Mouse (Mus musculus) urinary bladder, postnatal 10 days (tissue): ENCODE measurements around the gene P3h3.

Experiments used
- DNase-seq: peaks from one replicate; pipeline ENCODE4 v3.0.0; 2022; ENCODE audit warnings: low spot score

P3h3 gene

GRCm38 (mm10) chr6:124865766-124866362 lies 8.3 kb upstream of the P3h3 start:
- no peak for DNase-seq

DNA sequence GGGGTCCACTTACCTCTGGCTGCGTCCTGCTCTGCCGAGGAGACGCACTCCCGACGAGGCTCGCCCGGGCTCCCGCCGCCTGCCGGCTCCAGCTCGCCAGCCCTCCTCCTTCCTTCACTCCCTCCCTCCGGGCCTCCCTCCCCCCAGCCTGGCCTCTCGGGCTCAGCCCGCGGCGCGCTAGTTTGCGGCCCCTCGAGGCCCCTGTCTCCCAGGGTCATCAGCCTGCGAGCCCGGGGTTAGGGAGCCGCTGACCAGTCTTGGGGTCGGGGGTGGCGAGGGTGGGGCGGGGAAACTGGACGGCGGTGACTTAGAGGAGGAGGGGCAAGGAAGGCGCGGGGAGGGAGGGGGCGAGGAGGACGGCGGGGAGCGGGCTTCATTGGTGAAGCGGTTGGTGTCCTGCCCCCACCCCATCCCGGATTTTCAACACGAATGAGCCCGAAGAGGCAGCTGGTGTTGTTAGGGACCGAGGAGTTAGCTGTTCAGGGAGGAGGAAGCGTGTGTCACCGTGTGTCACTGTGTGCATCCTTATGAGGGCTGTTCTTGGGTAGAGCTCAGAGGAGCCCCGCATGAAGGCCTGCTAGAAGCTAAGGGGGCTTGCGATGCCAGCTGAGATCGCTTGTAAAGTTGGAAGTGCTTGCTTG lies 6.2 kb upstream of the P3h3 start, which contains the start of gene Gpr162:
Gene Gpr162 (minus strand): TSS at position 326 of the 641 bp plus-strand sequence.
- DNase-seq: no peak

GRCm38 (mm10) chr6:124863125-124863657 lies 5.6 kb upstream of the P3h3 start:
- no peak for DNase-seq

DNA sequence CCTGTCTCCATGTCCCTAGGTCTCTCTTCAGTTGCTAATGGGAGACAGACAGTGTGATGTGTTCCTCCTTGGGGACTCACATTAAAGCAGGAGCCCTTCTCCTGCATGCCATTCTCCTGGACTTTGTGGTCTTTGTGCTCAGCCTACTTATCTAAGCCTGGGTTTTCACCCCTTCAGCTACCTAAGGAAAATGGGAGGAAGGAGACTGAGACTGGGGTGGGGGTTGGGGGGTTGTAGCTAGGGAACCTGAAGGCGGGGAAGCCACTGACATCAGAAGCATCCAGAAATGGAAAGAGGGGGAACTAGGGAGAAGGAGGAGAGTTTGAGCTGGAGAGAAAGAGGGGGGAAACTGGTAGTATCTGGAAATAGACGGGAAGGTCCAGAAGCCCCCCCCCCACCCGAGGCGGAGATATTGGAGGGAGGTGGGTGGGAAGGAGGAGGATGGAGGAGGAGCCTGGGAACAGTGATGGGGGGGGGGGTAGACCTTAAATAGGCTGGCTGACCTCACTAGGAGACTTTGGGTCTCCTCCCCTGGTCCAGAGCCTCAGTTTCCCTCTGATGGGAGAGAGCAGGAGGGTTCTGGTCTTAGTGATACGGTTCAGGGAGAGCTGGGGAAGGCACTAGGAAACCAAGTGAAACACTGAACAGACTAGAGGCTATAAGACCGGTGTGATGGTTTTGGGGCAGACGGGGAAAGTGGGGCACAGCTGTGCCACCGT lies 5.0 kb upstream of the P3h3 start:
- no peak for DNase-seq

- DNase-seq: no peak
These were observed 4.2 kb upstream of the P3h3 start for GRCm38 (mm10) chr6:124861802-124862201.

DNA sequence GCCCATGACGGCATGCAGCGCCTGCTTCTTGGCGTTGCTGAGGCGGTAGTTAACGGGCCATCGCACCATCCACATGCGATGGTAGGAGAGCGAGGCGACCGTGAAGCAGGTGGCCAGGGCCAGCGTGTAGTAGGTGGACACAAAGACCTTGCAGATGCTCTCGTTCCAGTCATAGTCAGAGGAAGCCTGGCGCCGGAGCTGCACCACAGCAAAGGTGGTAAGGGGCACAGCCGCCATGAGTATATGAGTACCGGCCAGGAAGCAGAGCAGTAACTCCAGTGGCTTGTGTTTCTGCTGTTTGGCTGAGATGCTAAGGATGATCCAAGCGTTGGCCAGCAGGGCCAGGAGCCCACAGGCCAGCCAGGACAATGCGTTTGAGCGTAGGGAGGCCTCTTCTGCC lies 3.7 kb upstream of the P3h3 start:
- no peak for DNase-seq

GRCm38 (mm10) chr6:124860511-124860910 lies 3.0 kb upstream of the P3h3 start:
- DNase-seq: no peak

DNA sequence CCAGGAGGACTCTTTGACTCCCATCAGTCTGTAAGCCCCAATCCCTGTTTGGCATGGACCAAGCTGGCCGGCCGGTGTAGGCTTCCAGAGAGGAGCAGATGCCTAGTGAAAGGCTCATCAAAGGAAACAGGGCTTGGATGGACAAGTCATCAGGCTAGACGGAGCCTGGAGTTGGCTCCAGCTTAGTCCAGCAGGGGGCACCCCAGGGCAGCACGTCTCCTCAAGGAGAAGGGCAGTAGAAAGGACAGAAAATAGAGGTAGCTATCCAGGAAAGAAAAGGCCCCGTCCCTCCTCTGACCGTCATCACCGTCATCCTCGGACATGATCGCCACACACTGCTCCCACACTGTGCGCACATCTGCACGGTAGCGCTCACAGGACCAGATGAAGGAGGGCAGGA lies 2.2 kb upstream of the P3h3 start:
- peak; percentile 65 for DNase-seq

GRCm38 (mm10) chr6:124858561-124859318 lies 1.2 kb upstream of the P3h3 start:
- DNase-seq: no peak

DNA sequence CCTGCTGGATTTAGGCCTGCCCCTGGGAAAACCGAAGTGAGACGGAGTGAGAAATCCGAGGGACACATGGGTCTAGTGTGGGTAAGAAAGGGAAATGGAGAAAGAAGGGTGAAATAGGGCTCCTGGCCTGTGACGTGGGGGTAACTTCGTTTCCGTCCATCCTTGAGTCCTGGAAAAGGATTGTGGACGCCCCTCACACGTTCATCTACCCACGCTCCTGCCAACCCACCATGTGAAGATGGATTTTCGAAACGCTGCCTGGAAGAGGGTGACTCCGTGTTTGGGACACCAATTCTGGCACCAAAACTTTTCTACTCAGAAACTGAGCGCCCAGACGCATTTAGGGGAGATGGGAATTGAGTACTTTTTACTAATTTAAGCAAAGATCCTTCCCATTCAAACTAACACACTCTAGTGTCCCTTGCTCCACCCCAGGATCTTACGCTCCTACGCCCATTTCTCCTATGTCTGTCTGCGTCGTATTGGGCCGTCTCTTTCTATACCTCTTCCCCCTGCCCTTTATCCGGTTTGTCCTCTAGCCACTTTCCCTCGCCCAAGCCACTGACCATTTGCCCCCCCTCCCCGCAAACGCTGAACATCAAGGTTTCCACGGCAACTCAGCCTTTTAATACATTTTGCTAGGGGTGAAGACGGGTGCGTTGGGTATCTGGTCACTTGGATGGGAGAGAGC lies 433 bp upstream of the P3h3 start:
- no peak for DNase-seq

DNA sequence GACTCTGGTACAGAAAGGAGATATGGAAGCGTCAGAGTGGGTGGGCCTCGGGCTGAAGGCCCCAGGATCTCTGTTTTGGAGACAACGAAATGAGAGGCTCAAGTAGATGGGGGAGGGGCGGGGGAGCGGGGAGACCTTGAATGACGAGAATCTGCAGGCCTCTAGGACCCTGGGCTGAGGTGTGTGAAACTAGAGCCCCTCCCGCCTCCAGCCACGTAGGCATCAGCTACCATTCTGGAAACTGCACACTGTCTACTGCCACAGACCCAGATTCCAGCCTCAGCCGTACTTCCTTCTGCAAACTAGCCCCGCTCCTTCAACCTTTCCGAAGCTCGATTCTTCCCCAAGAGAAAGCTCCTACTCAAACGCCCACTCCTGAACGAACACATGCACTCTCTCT lies 1.2 kb downstream of the P3h3 start:
- no peak for DNase-seq

- no peak for DNase-seq
These were observed 2.9 kb downstream of the P3h3 start for GRCm38 (mm10) chr6:124854647-124855046.

- no peak for DNase-seq
These were observed 7.0 kb downstream of the P3h3 start for GRCm38 (mm10) chr6:124850535-124850934.

DNA sequence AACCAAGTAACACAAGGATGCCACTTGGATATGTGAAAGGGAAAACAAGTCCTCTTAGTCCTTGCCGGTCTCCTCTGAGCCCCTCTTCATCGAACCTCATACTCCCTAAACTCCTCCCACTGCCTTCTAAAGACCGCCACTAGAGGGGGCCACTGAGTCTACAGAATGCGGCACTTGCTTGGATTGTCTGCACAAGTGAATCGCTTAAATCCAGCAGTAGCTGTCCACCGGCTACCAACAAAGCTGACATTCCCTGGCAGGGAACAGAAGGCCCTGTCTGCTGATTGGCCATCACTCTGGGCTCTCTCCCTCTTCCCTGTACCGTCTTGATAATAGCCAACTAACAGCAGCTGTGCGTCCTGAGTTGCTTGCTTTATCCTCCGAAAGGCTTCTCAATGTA lies 10.2 kb downstream of the P3h3 start:
- DNase-seq: peak; percentile 73

DNA sequence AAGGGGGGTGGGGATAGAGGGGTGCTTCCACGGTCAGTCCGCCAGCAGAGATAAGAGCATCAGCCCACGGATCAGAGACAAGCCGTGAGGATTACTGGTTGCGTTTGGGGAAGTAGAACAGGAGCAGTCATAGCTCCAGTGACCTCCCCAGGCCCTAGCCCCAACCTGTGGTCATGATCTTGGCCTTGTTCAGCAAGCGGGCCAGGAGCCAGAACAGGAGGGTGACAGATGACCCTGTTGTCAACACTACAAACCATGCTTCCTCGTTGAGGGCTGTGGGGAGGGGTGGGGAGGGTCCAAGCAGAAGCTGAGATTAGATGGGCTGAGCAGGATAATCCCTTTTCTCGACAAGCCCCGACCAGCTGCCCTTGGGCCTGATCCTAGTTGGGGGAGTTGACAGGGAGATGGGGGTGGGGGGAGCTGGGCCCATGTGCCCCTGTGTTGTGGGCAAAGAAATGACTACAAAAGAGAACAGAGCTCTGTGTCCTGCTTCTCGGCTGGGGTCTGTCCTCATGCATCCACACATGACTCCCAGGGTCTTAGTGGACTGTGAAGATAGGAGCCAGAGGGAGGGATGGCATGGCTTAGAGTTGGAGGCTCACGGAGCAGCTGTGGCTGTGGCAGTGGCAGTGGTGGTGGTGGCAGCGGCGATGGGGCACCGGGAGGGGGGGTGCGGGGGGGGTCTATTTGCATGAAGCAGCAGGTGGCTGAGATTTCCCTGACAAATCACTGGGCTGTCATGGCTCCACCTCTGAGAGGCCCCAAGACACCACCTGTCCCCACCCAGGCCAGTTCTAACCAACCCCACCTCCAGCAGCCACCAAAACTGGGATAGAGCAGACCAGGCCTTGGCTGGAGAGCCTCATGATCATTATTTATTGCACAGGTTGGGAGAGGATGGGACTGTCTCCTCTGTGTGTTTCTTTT lies 17.0 kb downstream of the P3h3 start, which contains the start of gene Gnb3:
Gene Gnb3 (minus strand): TSS at position 35 of the 927 bp plus-strand sequence.
- no peak for DNase-seq

DNA sequence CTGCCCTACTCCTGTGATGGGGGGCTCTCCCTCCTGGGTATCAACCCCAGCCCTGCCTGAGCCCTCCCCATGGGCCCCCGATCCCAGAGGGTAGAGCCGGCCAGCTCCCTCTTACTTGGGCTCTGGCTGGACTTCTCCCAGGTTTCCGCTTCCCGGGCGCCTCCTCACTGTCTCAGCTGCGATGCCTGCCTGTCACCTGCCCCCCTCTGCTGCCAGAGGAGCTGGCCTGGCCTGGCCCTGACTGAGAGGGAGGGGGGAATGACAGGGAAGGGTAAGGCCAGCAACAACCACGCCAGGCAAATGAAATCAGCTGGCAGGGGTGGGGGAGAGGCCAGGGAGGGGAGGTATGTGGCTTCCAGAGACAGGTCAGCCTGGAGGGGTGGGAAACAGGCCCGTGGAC lies 17.7 kb downstream of the P3h3 start:
- DNase-seq: no peak

- DNase-seq: no peak
These were observed 21.1 kb downstream of the P3h3 start for GRCm38 (mm10) chr6:124836411-124836810.

- no peak for DNase-seq
These were observed 22.0 kb downstream of the P3h3 start for GRCm38 (mm10) chr6:124835531-124835930.

- DNase-seq: no peak
These were observed 23.0 kb downstream of the P3h3 start for GRCm38 (mm10) chr6:124834512-124835081.

DNA sequence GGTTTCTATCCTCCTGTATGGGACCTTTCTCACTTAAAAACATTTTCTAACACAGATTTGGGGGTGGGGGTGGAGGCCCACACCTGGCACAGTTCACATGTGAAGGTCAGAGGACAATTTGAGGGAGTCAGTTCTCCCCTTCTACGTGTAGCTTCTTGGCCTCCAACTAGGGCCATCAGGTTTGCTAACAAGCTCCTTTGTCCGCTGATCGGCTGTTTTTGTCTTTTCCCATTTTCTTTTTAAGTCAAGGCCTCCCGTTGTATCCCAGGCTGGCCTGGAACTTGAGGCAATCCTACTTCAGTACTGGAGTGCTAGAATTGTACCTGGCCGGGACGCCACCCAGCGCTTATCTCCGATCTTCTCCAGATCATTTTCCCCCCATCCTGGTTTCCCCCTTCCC lies 25.9 kb downstream of the P3h3 start:
- no peak for DNase-seq
